Mouse (Mus musculus) testis, adult 2 months (tissue): ENCODE results near the gene Plekhg5.

Experiments used
- CTCF ChIP-seq: fragments of 200-500 bp; IDR thresholded peaks from 2 replicates; pipeline ENCODE4 v1.5.1; 2012; ENCODE audit warnings: low read depth, mild to moderate bottlenecking, inconsistent platforms, low read length, moderate library complexity; ENCODE audit not compliant: control insufficient read depth, insufficient read depth, insufficient replicate concordance
- POLR2A ChIP-seq: fragments of 200-500 bp; IDR thresholded peaks from 2 replicates; pipeline ENCODE4 v1.6.1; 2012; ENCODE audit warnings: low read depth, mild to moderate bottlenecking, inconsistent platforms, low read length, moderate library complexity; ENCODE audit not compliant: control insufficient read depth

- TF ChIP-seq CTCF, result no peak
- TF ChIP-seq POLR2A, result no peak
These were observed 57.2 kb downstream of the Plekhg5 start for GRCm38 (mm10) chr4:152129395-152129930.
